Mouse (Mus musculus) embryo, embryonic 9.5 days (tissue): ENCODE measurements at regions not wholly inside any gene's neighbourhood (a gene's known extent, or its start where the extent isn't known, plus 50 kb on each side); places are given as distances from the start of the nearest gene placed in this dataset.

Experiments
- DNase-seq: peaks from one replicate; pipeline ENCODE4 v3.0.0-alpha.2; 2017; ENCODE audit errors: extremely low spot score

- DNase-seq, result no peak
Observed at GRCm38 (mm10) chr9:118204456-118204855, 54.5 kb upstream of the Cmc1 start.

GRCm38 (mm10) chr9:118206483-118206882 lies 56.5 kb upstream of the Cmc1 start:
- no peak for DNase-seq

- DNase-seq, result no peak
Observed at GRCm38 (mm10) chr9:118219696-118220095, 69.7 kb upstream of the Cmc1 start.

GRCm38 (mm10) chr9:118221186-118221585 lies 71.2 kb upstream of the Cmc1 start:
- no peak for DNase-seq

- DNase-seq, result no peak
Observed at GRCm38 (mm10) chr9:118227401-118228061, 77.6 kb upstream of the Cmc1 start.

- no peak for DNase-seq
Observed at GRCm38 (mm10) chr9:118228691-118229427, 78.9 kb upstream of the Cmc1 start.

GRCm38 (mm10) chr9:118240711-118241110 lies 90.7 kb upstream of the Cmc1 start:
- DNase-seq, result no peak

GRCm38 (mm10) chr9:118246820-118247628 lies 97.0 kb upstream of the Cmc1 start:
- no peak for DNase-seq

- no peak for DNase-seq
Observed at GRCm38 (mm10) chr9:118253829-118254228, 103.9 kb upstream of the Cmc1 start.

GRCm38 (mm10) chr9:118255200-118255733 lies 105.3 kb upstream of the Cmc1 start:
- DNase-seq, result no peak

GRCm38 (mm10) chr9:118255751-118256266 lies 105.8 kb upstream of the Cmc1 start:
- DNase-seq, result peak; percentile 42

GRCm38 (mm10) chr9:118266298-118266697 lies 116.3 kb upstream of the Cmc1 start:
- DNase-seq, result no peak

- no peak for DNase-seq
Observed at GRCm38 (mm10) chr9:118271681-118272080, 121.7 kb upstream of the Cmc1 start.

GRCm38 (mm10) chr9:118272713-118273407 lies 122.9 kb upstream of the Cmc1 start:
- no peak for DNase-seq

GRCm38 (mm10) chr9:118285481-118285880 lies 135.5 kb upstream of the Cmc1 start:
- DNase-seq, result no peak

GRCm38 (mm10) chr9:118287606-118288005 lies 137.6 kb upstream of the Cmc1 start:
- no peak for DNase-seq

- no peak for DNase-seq
Observed at GRCm38 (mm10) chr9:118292836-118293235, 142.9 kb upstream of the Cmc1 start.

GRCm38 (mm10) chr9:118294011-118294410 lies 144.0 kb upstream of the Cmc1 start:
- DNase-seq, result no peak

GRCm38 (mm10) chr9:118302785-118303384 lies 152.9 kb upstream of the Cmc1 start:
- DNase-seq, result no peak

GRCm38 (mm10) chr9:118318357-118319140 lies 159.5 kb upstream of the Eomes start:
- DNase-seq, result no peak
